Mouse (Mus musculus) liver, embryonic 16.5 days (tissue): ENCODE data around the gene Plcl1. TPM values are rescaled to one million over a fixed set of nuclear protein-coding genes. Genes with fewer than 3 reads are reported as not detected.

Experiments
- ATAC-seq: fragments of 200-750 bp; cut with Nextera tagmentation; 2 replicates; pipeline ENCODE4 v1.8.0; 2017; ENCODE audit warnings: low read depth, mild to moderate bottlenecking, moderate number of reproducible peaks, moderate library complexity
- H3K27ac ChIP-seq: fragments of 300-500 bp; sonication (generic); 2 replicates; pipeline ENCODE4 v1.5.1; 2014; ENCODE audit warnings: mild to moderate bottlenecking, low read length
- H3K27me3 ChIP-seq: fragments of 300-500 bp; sonication (generic); 2 replicates; pipeline ENCODE4 v1.6.1; 2014; ENCODE audit warnings: low read depth, low read length, mixed read lengths; ENCODE audit not compliant: control insufficient read depth, insufficient read depth
- H3K36me3 ChIP-seq: fragments of 300-500 bp; sonication (generic); 2 replicates; pipeline ENCODE4 v1.6.1; 2014; ENCODE audit warnings: mild to moderate bottlenecking; ENCODE audit not compliant: control insufficient read depth, insufficient read depth
- H3K4me1 ChIP-seq: fragments of 300-500 bp; sonication (generic); 2 replicates; pipeline ENCODE4 v1.6.1; 2014; ENCODE audit warnings: low read depth, low read length, mixed read lengths; ENCODE audit not compliant: control insufficient read depth
- H3K4me2 ChIP-seq: fragments of 300-500 bp; sonication (generic); 2 replicates; pipeline ENCODE4 v1.6.1; 2014; ENCODE audit warnings: low read depth, low read length, mixed read lengths
- H3K4me3 ChIP-seq: fragments of 300-500 bp; sonication (generic); 2 replicates; pipeline ENCODE4 v1.5.1; 2014; ENCODE audit warnings: low read depth, mild to moderate bottlenecking, low read length
- H3K9ac ChIP-seq: fragments of 300-500 bp; sonication (generic); 2 replicates; pipeline ENCODE4 v1.6.1; 2014; ENCODE audit warnings: low read depth, low read length
- H3K9me3 ChIP-seq: fragments of 300-500 bp; sonication (generic); replicated peaks from 2 replicates; pipeline ENCODE4 v1.6.1; 2016; ENCODE audit warnings: low read length; ENCODE audit not compliant: control insufficient read depth
- WGBS: fragments of 180-500 bp; shearing (Covaris S2); extraction: QIAGEN DNeasy Blood & Tissue Kit; methylation state at CpG from one replicate; pipeline ENCODE4 v1.1.7; 2014; ENCODE audit not compliant: insufficient replicate concordance; 5-methylcytosine and 5-hydroxymethylcytosine counted together
- polyA plus RNA-seq: library from polyadenylated mRNA; unstranded; fragments of >200 nt; fragmentation: Nextera tagmentation; extraction: Ambion mirVana; gene quantifications from 2 replicates; pipeline ENCODE4 v1.2.1, GENCODE M21; 2015

The Plcl1 gene
- polyA plus RNA-seq, 1 experiment from 2014 or later: 0.17 TPM

GRCm38 (mm10) chr1:55618617-55619286, 213.0 kb downstream of the Plcl1 start:
- Histone ChIP-seq H3K36me3 (no peaks in the 10 kb centered on the region), H3K27ac (no peak overlapping the region), H3K9me3 (no peaks in the 10 kb centered on the region), H3K27me3 (no peaks in the 10 kb centered on the region), H3K9ac (no peak overlapping the region), H3K4me3 (no peak overlapping the region), H3K4me2 (no peak overlapping the region), H3K4me1 (no peaks in the 10 kb centered on the region)
- WGBS: 22% methylated on average over 7 of the region's 7 CpGs
- ATAC-seq: no peak

DNA sequence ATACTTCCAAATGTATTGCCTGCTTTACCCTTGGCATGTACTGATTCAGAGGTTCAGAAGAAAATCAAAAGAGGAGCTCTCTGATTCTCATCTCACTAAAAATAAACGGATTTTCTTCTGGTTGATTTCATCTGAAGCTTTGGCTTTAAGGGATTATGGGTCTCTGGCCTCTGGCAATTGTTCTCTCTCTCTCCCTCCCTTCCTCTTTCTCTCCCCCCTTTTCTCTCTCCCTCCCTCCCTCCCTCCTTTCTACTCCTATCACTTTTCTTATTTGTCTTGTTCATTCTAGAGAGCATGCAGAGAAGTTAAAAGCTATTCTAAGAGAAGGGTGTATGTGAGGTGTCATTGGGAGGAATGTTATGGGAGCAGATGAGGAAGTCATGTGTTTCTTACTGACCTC, 225.8 kb downstream of the Plcl1 start:
- H3K4me1 ChIP-seq: no peaks in the 10 kb centered on the region
- H3K9ac ChIP-seq: no peak overlapping the region
- H3K27me3 ChIP-seq: no peaks in the 10 kb centered on the region
- H3K4me3 ChIP-seq: no peak overlapping the region
- H3K9me3 ChIP-seq: no peaks in the 10 kb centered on the region
- 26% methylated on average over 1 of the region's 1 CpGs for WGBS
- no peaks in the 10 kb centered on the region for H3K36me3 ChIP-seq
- ATAC-seq: no peak
- no peak overlapping the region for H3K27ac ChIP-seq
- H3K4me2 ChIP-seq: no peak overlapping the region

- no peak overlapping the region for H3K9ac ChIP-seq
- ATAC-seq: no peak
- no peak overlapping the region for H3K4me3 ChIP-seq
- no peaks in the 10 kb centered on the region for H3K27me3 ChIP-seq
- no peak overlapping the region for H3K27ac ChIP-seq
- no peaks in the 10 kb centered on the region for H3K36me3 ChIP-seq
- no peak overlapping the region for H3K4me2 ChIP-seq
- 51% methylated on average over 2 of the region's 2 CpGs for WGBS
- H3K9me3 ChIP-seq: no peaks in the 10 kb centered on the region
- no peaks in the 10 kb centered on the region for H3K4me1 ChIP-seq
Observed at GRCm38 (mm10) chr1:55632024-55632423, 226.3 kb downstream of the Plcl1 start.

DNA sequence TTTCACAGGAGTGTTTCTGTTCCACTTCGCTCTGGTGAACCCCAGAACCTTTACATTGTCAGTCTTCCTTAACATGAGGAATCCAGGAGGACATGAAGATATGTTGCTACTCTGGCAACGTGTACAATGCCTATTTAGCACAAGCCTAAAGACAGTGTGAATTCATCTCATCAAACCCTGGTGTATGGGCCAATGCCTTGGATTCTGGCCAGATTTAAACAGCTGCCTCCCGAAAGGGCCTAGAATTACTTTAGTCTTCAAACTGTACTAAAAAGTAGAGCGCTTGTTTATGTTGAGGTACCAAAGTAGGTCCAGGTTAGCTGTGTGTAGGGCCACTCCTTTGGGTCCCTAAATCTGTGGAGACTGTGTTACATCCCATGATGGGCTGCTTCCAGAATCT, 227.6 kb downstream of the Plcl1 start:
- H3K36me3 ChIP-seq: no peaks in the 10 kb centered on the region
- WGBS: 63% methylated on average over 4 of the region's 4 CpGs
- no peak overlapping the region for H3K9ac ChIP-seq
- H3K4me1 ChIP-seq: no peaks in the 10 kb centered on the region
- H3K9me3 ChIP-seq: no peaks in the 10 kb centered on the region
- H3K4me2 ChIP-seq: no peak overlapping the region
- no peak overlapping the region for H3K27ac ChIP-seq
- no peak for ATAC-seq
- H3K4me3 ChIP-seq: no peak overlapping the region
- no peaks in the 10 kb centered on the region for H3K27me3 ChIP-seq

DNA sequence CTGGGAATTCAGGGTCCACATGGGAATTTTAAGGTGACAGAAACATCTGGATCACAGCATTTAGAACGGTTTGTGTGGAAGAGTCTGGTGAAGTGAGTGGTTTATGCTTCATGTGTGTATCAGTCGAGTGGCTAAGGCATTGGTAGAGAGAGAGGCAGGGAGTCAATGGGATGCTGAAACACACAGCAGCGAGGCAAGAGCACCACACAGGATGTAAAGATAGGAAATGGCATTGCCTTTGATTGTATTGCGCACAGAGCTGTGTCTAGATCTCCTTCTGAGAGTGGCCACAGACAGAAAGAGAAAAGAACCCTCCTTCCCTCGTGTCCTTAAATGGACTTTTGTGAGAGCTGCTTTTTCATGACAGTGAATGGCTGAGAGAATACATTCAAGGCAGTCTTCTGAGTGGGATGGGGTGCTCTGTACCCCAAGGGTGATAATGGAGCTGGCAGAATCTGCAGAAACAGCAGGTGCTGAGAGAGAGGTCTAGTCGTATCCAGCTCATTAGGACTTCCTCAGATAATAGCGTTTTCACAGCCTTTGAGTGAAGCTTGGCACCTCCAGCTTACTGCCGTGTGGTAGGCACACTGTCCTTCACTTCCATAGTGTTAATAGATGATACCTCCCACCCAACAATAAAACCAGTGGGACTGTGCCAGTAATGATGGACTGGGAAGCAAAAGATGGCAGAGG, 253.9 kb downstream of the Plcl1 start:
- Histone ChIP-seq H3K27me3 (no peaks in the 10 kb centered on the region), H3K4me1 (no peaks in the 10 kb centered on the region), H3K27ac (no peak overlapping the region), H3K4me2 (no peak overlapping the region), H3K36me3 (no peaks in the 10 kb centered on the region), H3K9me3 (no peaks in the 10 kb centered on the region), H3K4me3 (no peak overlapping the region), H3K9ac (no peak overlapping the region)
- WGBS: 47% methylated on average over 8 of the region's 8 CpGs
- ATAC-seq: no peak

DNA sequence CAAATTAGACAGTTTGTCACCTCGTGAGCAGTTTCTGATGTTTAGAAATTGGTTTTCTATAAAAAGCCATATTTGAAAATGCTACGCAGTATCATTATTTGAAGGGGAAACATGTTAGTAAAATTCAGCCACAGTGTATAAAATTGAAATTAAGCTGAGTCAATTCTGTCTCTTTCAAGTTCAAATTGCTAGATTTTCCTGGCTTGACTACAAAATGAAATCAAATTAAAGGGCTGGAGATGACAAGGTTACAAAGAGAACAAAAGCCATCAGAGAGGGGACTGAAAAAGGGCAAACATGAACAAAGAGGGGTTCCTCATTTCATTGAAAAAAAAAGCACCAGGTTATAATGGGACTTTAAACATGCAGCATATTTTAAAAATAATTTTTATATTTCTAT, 255.7 kb downstream of the Plcl1 start:
- no peak overlapping the region for H3K4me2 ChIP-seq
- no peak overlapping the region for H3K9ac ChIP-seq
- H3K27ac ChIP-seq: no peak overlapping the region
- no peak overlapping the region for H3K4me3 ChIP-seq
- no peaks in the 10 kb centered on the region for H3K36me3 ChIP-seq
- no peaks in the 10 kb centered on the region for H3K9me3 ChIP-seq
- WGBS: 57% methylated on average over 2 of the region's 2 CpGs
- no peak for ATAC-seq
- H3K27me3 ChIP-seq: no peaks in the 10 kb centered on the region
- H3K4me1 ChIP-seq: no peaks in the 10 kb centered on the region

- Histone ChIP-seq H3K27ac (no peak overlapping the region), H3K9ac (no peak overlapping the region), H3K36me3 (no peaks in the 10 kb centered on the region), H3K4me2 (no peak overlapping the region), H3K4me1 (no peaks in the 10 kb centered on the region), H3K4me3 (no peak overlapping the region), H3K27me3 (no peaks in the 10 kb centered on the region), H3K9me3 (no peaks in the 10 kb centered on the region)
- WGBS: 30% methylated on average over 10 of the region's 10 CpGs
- no peak for ATAC-seq
Observed at GRCm38 (mm10) chr1:55665137-55665827, 259.6 kb downstream of the Plcl1 start.

- WGBS: 44% methylated on average over 11 of the region's 11 CpGs
Observed at GRCm38 (mm10) chr1:55665828-55666673, 260.3 kb downstream of the Plcl1 start.

More at GRCm38 (mm10) chr1:55665828-55666673, 260.3 kb downstream of the Plcl1 start:
- Histone ChIP-seq H3K4me3 (no peak overlapping the region), H3K36me3 (no peaks in the 10 kb centered on the region), H3K4me1 (no peaks in the 10 kb centered on the region), H3K4me2 (no peak overlapping the region), H3K27ac (no peak overlapping the region), H3K9me3 (no peaks in the 10 kb centered on the region), H3K9ac (no peak overlapping the region), H3K27me3 (no peaks in the 10 kb centered on the region)
- ATAC-seq: no peak
